Mouse (Mus musculus): ENCODE data around the gene Sap30l. TPM values are rescaled to one million over a fixed set of nuclear protein-coding genes. Genes with fewer than 3 reads are reported as not detected.

The Sap30l gene
- polyA plus RNA-seq (2015; fragmentation: Nextera tagmentation; extraction: Ambion mirVana): 15.6 and 16.7 TPM in 2 replicates

DNA sequence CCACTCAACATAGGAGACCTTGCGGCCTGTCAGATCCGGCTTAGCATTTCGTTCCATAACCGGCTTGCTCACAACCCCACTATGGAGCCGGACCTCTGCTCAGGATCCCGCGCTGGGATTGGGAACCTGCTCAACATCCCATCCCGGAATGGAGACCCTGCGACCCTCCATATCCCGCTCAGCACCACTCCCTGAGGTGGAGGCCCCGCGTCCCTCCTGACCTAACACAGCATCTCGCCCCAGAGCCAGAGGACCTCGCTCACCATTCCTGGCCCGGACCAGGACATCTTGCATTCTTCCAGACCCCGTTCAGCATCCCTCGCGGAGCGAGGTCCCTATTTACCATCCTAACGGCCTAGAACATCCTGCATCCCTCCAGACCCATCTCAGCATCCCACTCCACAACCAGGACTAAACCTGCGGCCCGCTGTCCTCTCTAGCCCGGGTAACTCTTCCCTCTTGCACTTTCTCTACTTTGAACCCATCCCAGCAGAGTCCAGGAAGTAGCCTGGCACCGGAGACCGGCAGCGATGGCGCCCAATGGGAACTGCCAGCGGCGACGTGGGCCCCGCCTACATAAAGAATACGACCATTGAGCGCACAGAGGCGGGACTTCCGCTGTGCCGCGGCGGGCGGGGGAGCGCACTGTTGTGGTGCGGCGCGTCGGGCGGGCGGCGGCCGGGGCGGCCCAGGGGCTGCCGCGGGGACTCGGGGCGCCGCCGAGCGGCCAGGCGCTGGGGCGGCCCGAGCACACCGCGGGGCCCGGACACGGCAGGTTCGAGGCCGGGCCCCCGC, at the start of gene Sap30l:
TSS of gene Sap30l (plus strand) at position 667 of the 795 bp plus-strand sequence.
- Histone ChIP-seq H3K4me3 (peak within 1 kb of the TSS; percentile 98), H3K36me3 (no peaks in the 10 kb centered on the region), H3K4me1 (replicated peaks) (peaks cover 45% of the 10 kb centered on the region), H3K27ac (replicated peaks) (peak within 1 kb of the TSS; percentile 75), H3K9ac (peak within 1 kb of the TSS; percentile 93), H3K9me3 (no peaks in the 10 kb centered on the region), H3K27me3 (no peaks in the 10 kb centered on the region), H3K4me2 (peak within 1 kb of the TSS; percentile 98)
- ATAC-seq (ENCODE audit: low read depth): peak; percentile 98
- under 1% methylated on average over 62 of the region's 66 CpGs for WGBS

DNA sequence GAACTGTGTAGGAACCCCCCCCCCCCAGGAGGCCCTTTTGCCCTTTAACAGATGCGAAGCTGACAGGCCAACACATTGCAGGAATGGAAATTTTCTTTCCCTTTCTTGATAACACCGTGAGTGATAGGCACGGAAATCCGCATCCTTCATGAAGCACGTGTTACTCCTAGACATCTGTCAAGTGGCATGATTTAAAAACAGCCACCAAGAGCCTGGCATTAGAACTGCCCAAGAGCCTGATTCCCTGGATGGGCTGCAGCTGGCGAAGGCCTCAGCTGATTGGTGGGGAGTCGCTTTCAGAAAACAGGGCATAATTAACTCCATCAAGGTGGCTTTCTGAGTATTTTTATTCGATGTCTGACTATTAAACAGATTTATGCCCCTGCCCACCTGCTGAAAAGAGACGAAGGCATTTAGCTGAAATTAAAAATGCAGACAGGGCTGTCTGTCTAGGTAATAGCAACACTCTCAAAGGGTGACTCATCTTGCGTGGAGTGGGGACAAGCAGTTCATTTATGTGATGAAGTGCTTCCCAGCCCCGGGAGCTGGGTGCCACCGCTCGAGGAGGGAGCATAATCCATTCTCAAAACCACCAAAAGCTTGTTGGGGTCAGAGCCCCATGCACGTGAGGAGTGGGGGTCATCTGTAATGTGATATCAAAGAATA, 47.8 kb upstream of the Sap30l start:
- H3K9me3 ChIP-seq: no peaks in the 10 kb centered on the region
- H3K27ac ChIP-seq (replicated peaks): 0 out of 2 replicates have a peak overlapping the region, but pooled peaks have one; percentile 13
- ATAC-seq (ENCODE audit: low read depth): peak; percentile 68
- H3K4me1 ChIP-seq (replicated peaks): peaks cover 38% of the 10 kb centered on the region
- no peak overlapping the region for H3K9ac ChIP-seq
- no peaks in the 10 kb centered on the region for H3K36me3 ChIP-seq
- 28% methylated on average over 14 of the region's 14 CpGs for WGBS
- no peak overlapping the region for H3K4me2 ChIP-seq
- H3K4me3 ChIP-seq: no peak overlapping the region
- 0 out of 2 replicates have a peak, but pooled peaks cover 4% of the 10 kb centered on the region for H3K27me3 ChIP-seq

DNA sequence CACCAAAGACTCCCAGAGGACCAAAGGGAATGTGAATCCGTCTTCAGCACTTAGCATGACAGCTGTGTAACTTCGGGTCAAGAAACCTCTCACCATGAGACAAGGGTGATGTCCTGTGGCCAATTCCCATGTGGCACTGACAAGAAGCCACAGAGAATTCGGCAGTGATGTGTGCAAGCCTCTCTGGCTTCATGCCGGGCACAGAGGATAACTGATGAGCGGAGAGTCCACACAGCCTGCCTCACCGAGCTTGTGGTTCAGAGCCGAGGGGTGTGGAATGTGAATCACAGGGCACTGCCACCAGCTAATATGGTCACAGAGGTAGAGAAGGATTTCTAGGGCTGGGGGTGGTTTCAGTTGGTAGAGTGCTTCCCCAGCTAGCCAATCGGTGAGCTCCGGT, 42.8 kb upstream of the Sap30l start:
- Histone ChIP-seq H3K36me3 (peaks cover 7% of the 10 kb centered on the region; the same call in 1 of the 2 replicates), H3K27me3 (0 out of 2 replicates have a peak, but pooled peaks cover 4% of the 10 kb centered on the region), H3K4me1 (replicated peaks) (peaks cover 31% of the 10 kb centered on the region), H3K27ac (replicated peaks) (no peak overlapping the region), H3K4me2 (no peak overlapping the region), H3K4me3 (no peak overlapping the region), H3K9me3 (no peaks in the 10 kb centered on the region), H3K9ac (no peak overlapping the region)
- ATAC-seq (ENCODE audit: low read depth): no peak
- 64% methylated on average over 9 of the region's 9 CpGs for WGBS

GRCm38 (mm10) chr11:57760509-57761058, 40.9 kb upstream of the Sap30l start:
- Histone ChIP-seq H3K27ac (replicated peaks) (no peak overlapping the region), H3K36me3 (peaks cover 7% of the 10 kb centered on the region; the same call in 1 of the 2 replicates), H3K4me2 (no peak overlapping the region), H3K27me3 (0 out of 2 replicates have a peak, but pooled peaks cover 2% of the 10 kb centered on the region), H3K4me3 (no peak overlapping the region), H3K9ac (no peak overlapping the region), H3K9me3 (no peaks in the 10 kb centered on the region), H3K4me1 (replicated peaks) (peaks cover 22% of the 10 kb centered on the region)
- WGBS: 9% methylated on average over 14 of the region's 14 CpGs
- ATAC-seq (ENCODE audit: low read depth): peak; percentile 62

- Histone ChIP-seq H3K27me3 (no peaks in the 10 kb centered on the region), H3K9ac (no peak overlapping the region), H3K9me3 (no peaks in the 10 kb centered on the region), H3K4me1 (replicated peaks) (peaks cover 25% of the 10 kb centered on the region), H3K4me3 (no peak overlapping the region), H3K36me3 (peaks cover 7% of the 10 kb centered on the region; the same call in 1 of the 2 replicates), H3K4me2 (no peak overlapping the region), H3K27ac (replicated peaks) (no peak overlapping the region)
- no peak for ATAC-seq (ENCODE audit: low read depth)
- WGBS: 98% methylated on average over 4 of the region's 4 CpGs
These were observed 40.1 kb upstream of the Sap30l start for GRCm38 (mm10) chr11:57761347-57761746.

- H3K27ac ChIP-seq (replicated peaks): no peak overlapping the region
- H3K4me3 ChIP-seq: no peak overlapping the region
- peaks cover 7% of the 10 kb centered on the region; the same call in 1 of the 2 replicates for H3K36me3 ChIP-seq
- H3K9me3 ChIP-seq: no peaks in the 10 kb centered on the region
- ATAC-seq (ENCODE audit: low read depth): no peak
- H3K27me3 ChIP-seq: 0 out of 2 replicates have a peak, but pooled peaks cover 3% of the 10 kb centered on the region
- no peak overlapping the region for H3K4me2 ChIP-seq
- H3K9ac ChIP-seq: no peak overlapping the region
- H3K4me1 ChIP-seq (replicated peaks): peaks cover 33% of the 10 kb centered on the region
- WGBS: 88% methylated on average over 3 of the region's 3 CpGs
These were observed 37.3 kb upstream of the Sap30l start for GRCm38 (mm10) chr11:57764124-57764523.

- Histone ChIP-seq H3K9ac (no peak overlapping the region), H3K27me3 (0 out of 2 replicates have a peak, but pooled peaks cover 3% of the 10 kb centered on the region), H3K4me3 (no peak overlapping the region), H3K9me3 (no peaks in the 10 kb centered on the region), H3K4me1 (replicated peaks) (peaks cover 21% of the 10 kb centered on the region), H3K27ac (replicated peaks) (no peak overlapping the region), H3K4me2 (no peak overlapping the region), H3K36me3 (peaks cover 7% of the 10 kb centered on the region; the same call in 1 of the 2 replicates)
- WGBS: 30% methylated on average over 12 of the region's 12 CpGs
- ATAC-seq (ENCODE audit: low read depth): no peak
These were observed 34.8 kb upstream of the Sap30l start for GRCm38 (mm10) chr11:57766617-57767016.

DNA sequence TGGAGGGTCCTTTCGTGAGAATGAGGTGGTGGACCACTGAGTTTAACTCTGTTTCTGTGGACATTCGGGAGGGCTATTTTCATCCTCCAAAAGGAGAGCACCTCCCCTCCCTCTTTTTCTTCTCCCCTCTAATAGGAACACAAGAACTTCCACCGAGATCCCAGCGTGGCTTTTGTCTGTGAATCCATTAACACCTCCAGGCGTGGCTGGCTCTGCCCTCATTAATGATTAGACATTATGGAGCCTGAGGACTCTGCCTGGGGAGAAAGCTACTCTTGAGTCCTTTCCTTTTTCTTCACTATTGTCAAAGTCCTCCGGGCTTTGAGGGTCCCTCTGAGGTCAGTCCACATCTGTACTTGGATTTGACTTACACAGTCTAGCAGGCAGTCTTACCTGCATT, 34.3 kb upstream of the Sap30l start:
- Histone ChIP-seq H3K4me2 (no peak overlapping the region), H3K9me3 (no peaks in the 10 kb centered on the region), H3K9ac (no peak overlapping the region), H3K4me3 (no peak overlapping the region), H3K27me3 (0 out of 2 replicates have a peak, but pooled peaks cover 4% of the 10 kb centered on the region), H3K36me3 (peaks cover 8% of the 10 kb centered on the region; the same call in 1 of the 2 replicates), H3K4me1 (replicated peaks) (peaks cover 21% of the 10 kb centered on the region), H3K27ac (replicated peaks) (no peak overlapping the region)
- no peak for ATAC-seq (ENCODE audit: low read depth)
- 13% methylated on average over 6 of the region's 6 CpGs for WGBS

DNA sequence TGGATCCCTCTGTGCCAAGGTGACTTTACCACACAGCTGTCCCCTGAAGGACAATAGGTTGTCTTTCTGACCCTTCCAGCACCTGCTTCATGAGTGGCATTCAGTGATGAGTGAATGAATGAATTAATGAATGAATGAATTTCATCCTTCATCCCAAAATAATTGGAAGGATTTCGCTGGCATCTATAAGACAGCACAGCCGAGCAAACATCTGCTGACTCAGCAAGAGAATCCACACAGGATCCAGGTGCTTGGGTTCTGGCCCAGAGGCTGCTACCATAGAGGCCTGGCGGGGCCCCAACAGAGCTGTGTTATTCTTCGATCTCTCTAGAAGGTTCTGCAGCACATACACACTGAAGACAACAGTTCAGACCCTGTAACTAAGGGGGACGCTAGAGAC, 30.7 kb upstream of the Sap30l start:
- Histone ChIP-seq H3K4me2 (no peak overlapping the region), H3K36me3 (0 out of 2 replicates have a peak, but pooled peaks cover 7% of the 10 kb centered on the region), H3K4me1 (replicated peaks) (peaks cover 45% of the 10 kb centered on the region), H3K9ac (no peak overlapping the region), H3K4me3 (no peak overlapping the region), H3K27ac (replicated peaks) (no peak overlapping the region), H3K27me3 (peaks cover 8% of the 10 kb centered on the region; the same call in 1 of the 2 replicates), H3K9me3 (no peaks in the 10 kb centered on the region)
- no peak for ATAC-seq (ENCODE audit: low read depth)
- 90% methylated on average over 5 of the region's 5 CpGs for WGBS

GRCm38 (mm10) chr11:57771676-57772075, 29.8 kb upstream of the Sap30l start:
- Histone ChIP-seq H3K9ac (no peak overlapping the region), H3K27me3 (peaks cover 8% of the 10 kb centered on the region; the same call in 1 of the 2 replicates), H3K27ac (replicated peaks) (no peak overlapping the region), H3K4me2 (no peak overlapping the region), H3K4me3 (no peak overlapping the region), H3K9me3 (no peaks in the 10 kb centered on the region), H3K36me3 (0 out of 2 replicates have a peak, but pooled peaks cover 7% of the 10 kb centered on the region), H3K4me1 (replicated peaks) (peaks cover 45% of the 10 kb centered on the region)
- 89% methylated on average over 8 of the region's 8 CpGs for WGBS
- no peak for ATAC-seq (ENCODE audit: low read depth)

DNA sequence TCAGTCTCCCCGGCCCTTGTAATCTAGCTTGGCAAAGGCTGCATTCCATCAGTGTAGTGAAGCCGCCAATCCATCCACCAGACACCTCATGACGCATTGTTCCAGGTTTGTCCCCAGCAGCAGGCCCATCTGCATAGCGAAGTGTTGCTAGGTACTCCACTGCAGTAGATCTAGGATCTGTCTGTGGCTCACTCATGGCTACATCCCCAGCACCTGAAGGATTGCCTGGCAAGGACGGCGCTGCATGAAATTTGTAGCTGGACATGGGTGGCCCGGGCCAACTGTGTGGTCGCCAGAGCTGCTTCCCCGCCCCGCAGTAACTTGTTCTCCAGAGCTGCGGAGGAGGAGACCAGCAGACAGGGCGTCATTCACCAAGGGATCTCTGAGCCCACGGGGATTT, 28.0 kb upstream of the Sap30l start:
- Histone ChIP-seq H3K4me3 (no peak overlapping the region), H3K27ac (replicated peaks) (peak overlapping the region; percentile 79; the same call in 1 of the 2 replicates), H3K36me3 (0 out of 2 replicates have a peak, but pooled peaks cover 7% of the 10 kb centered on the region), H3K9ac (peak overlapping the region; percentile 52; the same call in 1 of the 2 replicates), H3K9me3 (no peaks in the 10 kb centered on the region), H3K4me1 (replicated peaks) (peaks cover 39% of the 10 kb centered on the region), H3K4me2 (peak overlapping the region; percentile 1; the same call in 1 of the 2 replicates), H3K27me3 (peaks cover 8% of the 10 kb centered on the region; the same call in 1 of the 2 replicates)
- WGBS: 21% methylated on average over 13 of the region's 13 CpGs
- ATAC-seq (ENCODE audit: low read depth): peak; percentile 47

All from neural tube, embryonic 13.5 days (tissue).